Mouse (Mus musculus) liver, embryonic 14.5 days (tissue): ENCODE results near the gene Acads.

Experiments used
- CTCF ChIP-seq: IDR thresholded peaks from 2 replicates; pipeline ENCODE4 v1.5.1; 2016; ENCODE audit warnings: antibody characterized with exemption, low read depth, control low read depth
- EP300 ChIP-seq: IDR thresholded peaks from 2 replicates; pipeline ENCODE4 v1.6.1; 2016; ENCODE audit warnings: antibody characterized with exemption, low read depth

DNA sequence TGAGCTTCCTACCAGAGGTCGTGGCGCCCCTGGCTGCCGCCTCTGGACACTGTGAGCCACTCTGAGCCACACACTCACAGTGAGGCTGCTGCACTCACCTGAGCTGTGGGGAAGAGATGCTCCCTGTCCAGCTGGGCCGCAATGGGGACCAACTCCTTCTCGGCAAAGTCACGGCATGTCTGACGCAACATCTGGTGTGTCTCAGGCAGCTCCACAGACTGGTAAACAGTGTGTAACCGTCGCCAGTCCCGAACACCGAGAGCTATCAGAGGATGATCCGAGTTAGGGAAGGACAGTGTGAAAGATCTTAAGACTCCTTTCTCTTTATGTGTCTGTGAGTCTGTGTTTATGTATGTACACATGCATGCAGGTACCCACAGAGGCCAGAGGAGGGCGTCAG is 1.7 kb downstream of the Acads start:
- TF ChIP-seq CTCF (no peak; the same call in 1 of the 2 replicates), EP300 (no peak)
